Comparison of ENCODE assay signal across 10 mouse cellular contexts in the genomic region with DNA sequence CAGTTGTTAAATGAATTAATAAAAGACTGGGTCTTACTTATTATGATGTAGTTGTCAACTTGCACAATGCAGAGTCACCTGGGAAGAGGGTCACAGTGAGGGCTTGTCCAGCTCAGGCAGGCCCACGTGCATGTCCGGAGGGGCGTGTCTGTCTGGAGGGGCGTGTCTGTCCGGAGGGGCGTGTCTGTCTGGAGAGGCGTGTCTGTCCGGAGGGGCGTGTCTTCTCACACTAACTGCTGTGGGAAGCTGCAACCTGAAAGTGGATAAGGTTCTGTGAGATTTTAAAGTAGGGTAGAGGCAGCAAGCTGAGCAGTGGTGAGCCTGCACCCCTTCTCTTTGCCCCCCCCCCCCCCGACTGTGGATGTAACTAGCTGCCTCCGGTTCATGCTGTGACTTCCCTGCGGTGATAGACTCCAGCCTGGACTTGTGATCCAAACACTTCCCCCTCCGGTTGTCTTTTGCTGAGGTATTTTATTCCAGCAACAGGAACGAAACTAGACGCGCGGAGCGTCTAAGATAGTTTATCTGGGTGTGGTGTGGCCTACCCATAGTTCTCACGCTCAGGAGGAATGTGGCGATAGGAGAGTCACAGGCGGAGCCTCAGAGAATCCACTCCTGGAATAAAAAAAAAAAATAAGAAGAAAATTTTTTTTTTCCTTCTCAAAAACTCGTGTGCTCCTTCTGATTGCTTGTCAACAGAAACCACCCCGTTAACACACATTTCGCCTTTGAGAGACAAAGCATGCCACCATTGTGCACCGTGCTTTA. TPM values are rescaled to one million over a fixed set of nuclear protein-coding genes. Genes with fewer than 3 reads are reported as not detected.
DNase-seq lines count a peak whose midpoint lies in the region; ATAC-seq and TF ChIP-seq lines count a peak whose summit lies in the region.
"Had no signal": no experiment of that assay in that cellular context is flagged by ENCODE, and none has a peak within 500 bp of the region (broad histone marks: within the 10 kb centered on the region; RNA-seq: fewer than 3 reads in every experiment).

No protein-coding gene starts in this region.

- WGBS in heart, embryonic 15.5 days: 42% methylated on average over 25 of the region's 25 CpGs
- 30% methylated on average over 25 of the region's 25 CpGs for WGBS in heart, adult 2 months
- 49% methylated on average over 25 of the region's 25 CpGs for WGBS in intestine, embryonic 16.5 days
- WGBS in thymus, adult 2 months: 80% methylated on average over 25 of the region's 25 CpGs

- H3K4me1 ChIP-seq in heart, embryonic 15.5 days (replicated peaks): 0 out of 2 replicates have a peak, but pooled peaks cover 6% of the 10 kb centered on the region
- H3K4me1 ChIP-seq in heart, adult 2 months (ENCODE audit: control insufficient read depth, insufficient read depth, low read length): peaks cover 1% of the 10 kb centered on the region; the same call in 1 of the 2 replicates
- peaks cover 0 to 2% of the 10 kb centered on the region in 2 experiments; a peak in 1 of 4 replicates for H3K4me1 ChIP-seq in MEL (ENCODE audit: control insufficient read depth in 1 of 2, insufficient read depth in 2 of 2, low read length in 2 of 2)
- 0 out of 2 replicates have a peak, but pooled peaks cover 3% of the 10 kb centered on the region for H3K4me1 ChIP-seq in intestine, embryonic 16.5 days (ENCODE audit: control insufficient read depth, insufficient read depth, low read length)
- H3K4me1 ChIP-seq in thymus, adult 2 months (replicated peaks; ENCODE audit: control insufficient read depth, insufficient read depth, low read length): no peaks in the 10 kb centered on the region

- TF ChIP-seq POLR2A in heart, adult 2 months (IDR thresholded peaks at IDR 0.05; ENCODE audit: insufficient read depth, low read depth, low read length): no peak
- no peak for TF ChIP-seq POLR2A in MEL (IDR thresholded peaks at IDR 0.05; ENCODE audit: control insufficient read depth in 1 of 2, insufficient read depth in 1 of 2, low read depth in 1 of 2, low read length in 2 of 2, poor library complexity in 1 of 2)
- no peak for TF ChIP-seq POLR2A in thymus, adult 2 months (IDR thresholded peaks at IDR 0.05; ENCODE audit: control insufficient read depth, extremely low read depth, insufficient read depth, low read length, poor library complexity)

- no peaks in the 10 kb centered on the region for H3K36me3 ChIP-seq in heart, embryonic 15.5 days
- no peaks in the 10 kb centered on the region for H3K36me3 ChIP-seq in heart, adult 2 months (ENCODE audit: control insufficient read depth, insufficient read depth, low read length)
- peaks cover 0 to 3% of the 10 kb centered on the region in 2 experiments; a peak in 1 of 4 replicates for H3K36me3 ChIP-seq in MEL (ENCODE audit: control insufficient read depth in 1 of 2, insufficient read depth in 2 of 2, low read length in 2 of 2)
- no peaks in the 10 kb centered on the region for H3K36me3 ChIP-seq in intestine, embryonic 16.5 days (ENCODE audit: control insufficient read depth, insufficient read depth, low read length)
- no peaks in the 10 kb centered on the region for H3K36me3 ChIP-seq in thymus, adult 2 months (ENCODE audit: control insufficient read depth, insufficient read depth, low read length)

- ATAC-seq in heart, embryonic 15.5 days (replicated peaks; ENCODE audit: insufficient number of reproducible peaks, insufficient read depth, low FRiP score, low read depth): peak; percentile 75
- ATAC-seq in intestine, embryonic 16.5 days: peak; percentile 89
- ATAC-seq: Patski had no signal

- no peak overlapping the region for H3K9ac ChIP-seq in heart, embryonic 15.5 days
- no peak overlapping the region for H3K9ac ChIP-seq in heart, adult 2 months (ENCODE audit: low read depth, low read length)
- H3K9ac ChIP-seq in MEL (ENCODE audit: control insufficient read depth, low read depth, low read length, poor library complexity, severe bottlenecking): peak overlapping the region; percentile 56
- no peak overlapping the region for H3K9ac ChIP-seq in intestine, embryonic 16.5 days (ENCODE audit: low read depth, low read length)

- H3K27me3 ChIP-seq in heart, embryonic 15.5 days: peaks cover 19% of the 10 kb centered on the region
- no peaks in the 10 kb centered on the region for H3K27me3 ChIP-seq in heart, adult 2 months (ENCODE audit: control insufficient read depth, insufficient read depth, low read length)
- H3K27me3 ChIP-seq in MEL (ENCODE audit: control insufficient read depth in 1 of 2, insufficient read depth in 2 of 2, low read length in 2 of 2): no peaks in the 10 kb centered on the region; a peak in 1 of 4 replicates
- H3K27me3 ChIP-seq in intestine, embryonic 16.5 days (replicated peaks; ENCODE audit: control insufficient read depth, insufficient read depth, low read length): peaks cover 10% of the 10 kb centered on the region
- no peaks in the 10 kb centered on the region for H3K27me3 ChIP-seq in thymus, adult 2 months (ENCODE audit: control insufficient read depth, insufficient read depth, low read length)

- H3K4me3 ChIP-seq in heart, embryonic 15.5 days: peak overlapping the region; percentile 20
- H3K4me3 ChIP-seq in heart, adult 2 months: no peak overlapping the region
- peak overlapping the region; percentile 46 to 48 for H3K4me3 ChIP-seq in MEL (ENCODE audit: control insufficient read depth in 1 of 2, insufficient read depth in 1 of 2, low read depth in 2 of 2, low read length in 2 of 2)
- H3K4me3 ChIP-seq in intestine, embryonic 16.5 days (ENCODE audit: low read length): peak overlapping the region; percentile 23; the same call in 1 of the 2 replicates
- H3K4me3 ChIP-seq in thymus, adult 2 months (ENCODE audit: control insufficient read depth, insufficient read depth, low read length): no peak overlapping the region
- H3K4me3 ChIP-seq: megakaryocyte, embryonic 14.5 days had no signal

- no peak for TF ChIP-seq RAD21 in MEL (IDR thresholded peaks at IDR 0.05; ENCODE audit: low read depth, low read length)

- no peaks in the 10 kb centered on the region for H3K79me2 ChIP-seq in heart, adult 2 months (replicated peaks; ENCODE audit: control insufficient read depth, insufficient read depth, low read length)
- no peaks in the 10 kb centered on the region for H3K79me2 ChIP-seq in MEL (ENCODE audit: control insufficient read depth, insufficient read depth, low read length, poor library complexity)

- intact Hi-C loops in heart, adult 2 months (cut with DNase I): loop anchor here (5.0 kb wide), 2 partner anchors 133 to 163 kb away; no protein-coding TSS in a partner anchor

- H3K27ac ChIP-seq in heart, embryonic 15.5 days: no peak overlapping the region
- no peak overlapping the region for H3K27ac ChIP-seq in heart, adult 2 months
- H3K27ac ChIP-seq in MEL (ENCODE audit: control insufficient read depth, low read depth, low read length): peak overlapping the region; percentile 38
- peak overlapping the region; percentile 69; the same call in 1 of the 2 replicates for H3K27ac ChIP-seq in intestine, embryonic 16.5 days (ENCODE audit: low read length)
- no peak overlapping the region for H3K27ac ChIP-seq in thymus, adult 2 months (ENCODE audit: control insufficient read depth, insufficient read depth, low read length)

- H3K4me2 ChIP-seq in heart, embryonic 15.5 days: peak overlapping the region; percentile 46
- peak overlapping the region; percentile 32; the same call in 1 of the 2 replicates for H3K4me2 ChIP-seq in intestine, embryonic 16.5 days (ENCODE audit: low read depth, low read length)

- no peak for TF ChIP-seq EP300 in heart, adult 2 months (IDR thresholded peaks at IDR 0.05; ENCODE audit: insufficient read depth, low read depth, low read length)
- peak; percentile 56 to 64; a peak in 3 of 4 replicates for TF ChIP-seq EP300 in MEL (IDR thresholded peaks at IDR 0.05; ENCODE audit: low read depth in 1 of 2, low read length in 2 of 2)

- no peaks in the 10 kb centered on the region for H3K9me3 ChIP-seq in heart, embryonic 15.5 days (replicated peaks)
- H3K9me3 ChIP-seq in MEL (replicated peaks; ENCODE audit: insufficient read depth, low read length): no peaks in the 10 kb centered on the region
- H3K9me3 ChIP-seq in intestine, embryonic 16.5 days (ENCODE audit: control insufficient read depth, low read length): no peaks in the 10 kb centered on the region

- TF ChIP-seq CTCF in heart, adult 2 months (IDR thresholded peaks at IDR 0.05): no peak
- no peak for TF ChIP-seq CTCF in MEL (IDR thresholded peaks at IDR 0.05 in 2 of 3, conservative IDR thresholded peaks at IDR 0.05 in 1 of 3; ENCODE audit: control insufficient read depth in 1 of 3, insufficient read depth in 1 of 3, low read depth in 2 of 3, low read length in 3 of 3, poor library complexity in 1 of 3, severe bottlenecking in 1 of 3)
- TF ChIP-seq CTCF in thymus, adult 2 months (IDR thresholded peaks at IDR 0.05; ENCODE audit: borderline replicate concordance, control insufficient read depth, extremely low read depth, insufficient read depth, low read length, poor library complexity): no peak

- DNase-seq in heart, adult 2 months: no peak
- DNase-seq in MEL (ENCODE audit: low read depth, low spot score): peak; percentile 85
- peak; percentile 66 for DNase-seq in lung, postnatal 10 days
- DNase-seq in retina, postnatal 1 day: no peak
- DNase-seq in spleen, adult 18-20 months: no peak
- DNase-seq in thymus, adult 2 months: no peak

TF ChIP-seq in MEL, 35 proteins besides CTCF, POLR2A, EP300 and RAD21 (continues in another document):
- TF ChIP-seq GABPA (IDR thresholded peaks at IDR 0.05; ENCODE audit: low read depth, low read length) (no peak), CHD1 (IDR thresholded peaks at IDR 0.05; ENCODE audit: low read depth, low read length) (0 out of 2 replicates have a peak, but pooled peaks have one; percentile 79), MXI1 (IDR thresholded peaks at IDR 0.05; ENCODE audit: low read depth, low read length) (peak; percentile 73)

RNA-seq across cellular contexts. Expression of gene Rcan1, which starts 4.6 kb away (rescaled TPM):
- polyA plus RNA-seq in heart, embryonic 15.5 days (2015; fragmentation: Nextera tagmentation; extraction: Ambion mirVana): 85.3 and 94.4 TPM in 2 replicates
- total RNA-seq in heart, adult 2 months (2021): 100 to 1,000 TPM in 1 of 2 experiments, 10 to 100 TPM in 1; 63.0 to 112 TPM
- 40.7 and 61.8 TPM in 2 replicates for polyA plus RNA-seq in heart, adult 2 months (2012; rRNA removed)
- 7.5 and 9.5 TPM in 2 replicates for total RNA-seq in MEL (2012; rRNA removed)
- polyA plus RNA-seq in MEL (2012; ENCODE audit: insufficient read depth in 1 of 2, insufficient read length in 2 of 2, low read depth in 1 of 2, low replicate concordance in 2 of 2, missing spikeins in 1 of 2): 10 to 100 TPM in 1 of 2 experiments, not detected in 1; 14.6 TPM
- polyA plus RNA-seq in intestine, embryonic 16.5 days (2015; fragmentation: Nextera tagmentation; extraction: Ambion mirVana): 23.6 and 28.1 TPM in 2 replicates
- polyA plus RNA-seq in thymus, adult 2 months (2012; rRNA removed): 10.7 and 13.8 TPM in 2 replicates

RNA-seq across cellular contexts. Expression of gene Clic6, which starts 10.3 kb away (rescaled TPM):
- polyA plus RNA-seq in heart, embryonic 15.5 days (2015; fragmentation: Nextera tagmentation; extraction: Ambion mirVana): 1.8 and 2.9 TPM in 2 replicates
- total RNA-seq in heart, adult 2 months (2021): under 1 TPM; 0.07 to 0.18 TPM
- 0.09 and 0.92 TPM in 2 replicates for polyA plus RNA-seq in heart, adult 2 months (2012; rRNA removed)
- total RNA-seq in MEL (2012; rRNA removed): not detected in 2 replicates
- not detected for polyA plus RNA-seq in MEL (2012; ENCODE audit: insufficient read depth in 1 of 2, insufficient read length in 2 of 2, low read depth in 1 of 2, low replicate concordance in 2 of 2, missing spikeins in 1 of 2)
- 57.4 and 76.6 TPM in 2 replicates for polyA plus RNA-seq in intestine, embryonic 16.5 days (2015; fragmentation: Nextera tagmentation; extraction: Ambion mirVana)
- polyA plus RNA-seq in thymus, adult 2 months (2012; rRNA removed): 0.09 and 0.22 TPM in 2 replicates

Comparison
In these comparisons a context has a peak if more than half of its experiments do, and no peak if none do; other contexts are left out.
1. H3K4me3 ChIP-seq: peak in heart, embryonic 15.5 days (single experiment), MEL (2 of 2) and intestine, embryonic 16.5 days (single experiment); none in heart, adult 2 months (single experiment) and thymus, adult 2 months (single experiment).
2. H3K27ac ChIP-seq: peak in MEL (single experiment) and intestine, embryonic 16.5 days (single experiment); none in heart, embryonic 15.5 days (single experiment), heart, adult 2 months (single experiment) and thymus, adult 2 months (single experiment).
3. DNase-seq: peak in MEL (single experiment) and lung, postnatal 10 days (single experiment); none in heart, adult 2 months (0 of 2), retina, postnatal 1 day (single experiment), spleen, adult 18-20 months (0 of 2) and thymus, adult 2 months (single experiment).
4. RNA of gene Clic6, which starts 10.3 kb away (polyA plus RNA-seq): 57.4 to 76.6 TPM in intestine, embryonic 16.5 days; 1.8 to 2.9 TPM in heart, embryonic 15.5 days, 0.09 to 0.92 TPM in heart, adult 2 months, 0.09 to 0.22 TPM in thymus, adult 2 months and not detected in MEL; every median in the first group is over 10 times any median in the second.